Mouse (Mus musculus): Measurements from ENCODE around the gene Klhl10.

GRCm38 (mm10) chr11:100441797-100442196, at the start of gene Klhl10, which contains the start of gene Nt5c3b:
- TF ChIP-seq CTCF (IDR thresholded peaks at IDR 0.05; ENCODE audit: extremely low read depth, insufficient read depth, low read length) (no peak), POLR2A (IDR thresholded peaks at IDR 0.05; ENCODE audit: extremely low read depth, insufficient read depth, low read length) (no peak)

All from cortical plate, adult 2 months (tissue).